Mouse (Mus musculus): ENCODE results near the gene Trib2. TPM values are rescaled to one million over a fixed set of nuclear protein-coding genes. Genes with fewer than 3 reads are reported as not detected.
A peak's percentile ranks its signal among the peaks of the same experiment; 100 is the strongest.

Gene Trib2
- 24.1 and 24.8 TPM in 2 replicates for polyA plus RNA-seq (2015; fragmentation: Nextera tagmentation; extraction: Ambion mirVana)

DNA sequence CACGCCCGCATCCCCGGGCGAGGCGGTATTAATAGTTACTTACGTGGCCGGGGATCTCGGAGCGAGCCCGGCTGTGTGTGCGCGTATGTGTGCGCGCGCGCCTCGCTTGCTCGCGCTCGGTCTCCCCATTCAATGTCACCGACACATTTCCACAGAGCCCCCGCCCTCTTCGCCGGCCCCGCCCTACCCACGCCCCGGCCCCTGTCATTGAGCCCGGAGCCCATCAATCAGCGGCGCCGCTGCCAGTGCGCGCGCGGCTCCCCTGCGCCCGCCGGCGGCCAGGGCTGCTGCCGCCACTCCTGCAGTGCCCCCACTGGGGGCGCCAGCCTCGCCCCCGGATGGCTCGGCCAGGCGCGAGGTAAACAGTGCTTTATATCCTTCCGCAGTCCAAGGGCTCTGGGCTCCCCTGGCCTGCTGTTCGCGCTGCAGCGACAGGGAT is at the start of gene Trib2:
Gene Trib2 (minus strand): TSS at position 183 of the 439 bp plus-strand sequence.
- Histone ChIP-seq H3K27me3 (no peaks in the 10 kb centered on the region), H3K27ac (peak within 1 kb of the TSS; percentile 87), H3K9me3 (no peaks in the 10 kb centered on the region), H3K4me3 (peak within 1 kb of the TSS; percentile 69), H3K9ac (peak within 1 kb of the TSS; percentile 80), H3K4me2 (peak within 1 kb of the TSS; percentile 95), H3K36me3 (no peaks in the 10 kb centered on the region), H3K4me1 (peaks cover 21% of the 10 kb centered on the region)
- under 1% methylated on average over 49 of the region's 50 CpGs for WGBS
- peak; percentile 93 for ATAC-seq (ENCODE audit: borderline replicate concordance, extremely low read depth, low FRiP score, low TSS enrichment)

- Histone ChIP-seq H3K9ac (no peak overlapping the region), H3K9me3 (no peaks in the 10 kb centered on the region), H3K4me1 (no peaks in the 10 kb centered on the region), H3K36me3 (no peaks in the 10 kb centered on the region), H3K4me3 (no peak overlapping the region), H3K4me2 (no peak overlapping the region), H3K27me3 (no peaks in the 10 kb centered on the region), H3K27ac (no peak overlapping the region)
- no peak for ATAC-seq (ENCODE audit: borderline replicate concordance, extremely low read depth, low FRiP score, low TSS enrichment)
- 61% methylated on average over 4 of the region's 4 CpGs for WGBS
These were observed 41.3 kb upstream of the Trib2 start for GRCm38 (mm10) chr12:15858005-15858404.

GRCm38 (mm10) chr12:15855891-15856290 is 39.2 kb upstream of the Trib2 start:
- 0 out of 2 replicates have a peak, but pooled peaks cover under 1% of the 10 kb centered on the region for H3K4me1 ChIP-seq
- ATAC-seq (ENCODE audit: borderline replicate concordance, extremely low read depth, low FRiP score, low TSS enrichment) = no peak
- WGBS = 83% methylated on average over 5 of the region's 5 CpGs

GRCm38 (mm10) chr12:15852781-15853180 is 36.1 kb upstream of the Trib2 start:
- Histone ChIP-seq H3K4me2 (no peak overlapping the region), H3K27me3 (no peaks in the 10 kb centered on the region), H3K36me3 (no peaks in the 10 kb centered on the region), H3K27ac (no peak overlapping the region), H3K9ac (no peak overlapping the region), H3K9me3 (no peaks in the 10 kb centered on the region), H3K4me3 (no peak overlapping the region), H3K4me1 (peaks cover 13% of the 10 kb centered on the region; the same call in 1 of the 2 replicates)
- ATAC-seq (ENCODE audit: borderline replicate concordance, extremely low read depth, low FRiP score, low TSS enrichment) = no peak
- WGBS = 54% methylated on average over 4 of the region's 4 CpGs

More at GRCm38 (mm10) chr12:15855891-15856290, 39.2 kb upstream of the Trib2 start:
- Histone ChIP-seq H3K4me2 (no peak overlapping the region), H3K27ac (no peak overlapping the region), H3K9ac (no peak overlapping the region), H3K9me3 (no peaks in the 10 kb centered on the region), H3K27me3 (no peaks in the 10 kb centered on the region), H3K4me3 (no peak overlapping the region), H3K36me3 (no peaks in the 10 kb centered on the region)

- no peaks in the 10 kb centered on the region for H3K36me3 ChIP-seq
- H3K27ac ChIP-seq = no peak overlapping the region
- no peak overlapping the region for H3K9ac ChIP-seq
- WGBS = 71% methylated on average over 4 of the region's 4 CpGs
- no peaks in the 10 kb centered on the region for H3K27me3 ChIP-seq
- H3K9me3 ChIP-seq = no peaks in the 10 kb centered on the region
- no peak for ATAC-seq (ENCODE audit: borderline replicate concordance, extremely low read depth, low FRiP score, low TSS enrichment)
- peaks cover 13% of the 10 kb centered on the region; the same call in 1 of the 2 replicates for H3K4me1 ChIP-seq
- H3K4me3 ChIP-seq = no peak overlapping the region
- H3K4me2 ChIP-seq = no peak overlapping the region
These were observed 35.3 kb upstream of the Trib2 start for GRCm38 (mm10) chr12:15852031-15852430.

DNA sequence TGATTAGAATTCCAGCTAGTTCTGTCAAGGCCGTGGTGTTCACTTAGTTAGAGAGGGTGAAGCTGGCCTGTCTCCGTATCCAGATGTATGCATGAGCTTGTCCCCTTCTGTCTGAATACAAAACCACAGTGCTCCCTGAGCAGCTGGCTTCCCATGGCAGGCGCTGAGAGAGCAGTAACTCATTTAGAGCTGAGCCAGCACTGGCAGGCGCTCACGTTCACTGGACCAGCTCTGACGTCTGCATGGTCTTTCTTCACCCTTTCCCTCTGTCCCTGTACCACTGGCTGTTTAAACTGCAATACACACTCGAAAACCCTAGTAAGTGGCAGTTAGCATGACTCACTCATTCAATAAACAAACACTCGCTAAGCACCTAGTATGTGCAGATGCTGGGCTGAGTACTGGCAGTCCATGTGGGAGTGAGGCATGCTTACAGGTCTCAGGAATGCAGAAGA is 33.7 kb upstream of the Trib2 start:
- no peaks in the 10 kb centered on the region for H3K9me3 ChIP-seq
- H3K9ac ChIP-seq = no peak overlapping the region
- H3K27me3 ChIP-seq = no peaks in the 10 kb centered on the region
- 31% methylated on average over 8 of the region's 8 CpGs for WGBS
- no peaks in the 10 kb centered on the region for H3K36me3 ChIP-seq
- peaks cover 13% of the 10 kb centered on the region; the same call in 1 of the 2 replicates for H3K4me1 ChIP-seq
- ATAC-seq (ENCODE audit: borderline replicate concordance, extremely low read depth, low FRiP score, low TSS enrichment) = peak; percentile 78
- H3K4me2 ChIP-seq = no peak overlapping the region
- 0 out of 2 replicates have a peak overlapping the region, but pooled peaks have one; percentile 19 for H3K27ac ChIP-seq
- no peak overlapping the region for H3K4me3 ChIP-seq

GRCm38 (mm10) chr12:15849861-15850294 is 33.2 kb upstream of the Trib2 start:
- ATAC-seq (ENCODE audit: borderline replicate concordance, extremely low read depth, low FRiP score, low TSS enrichment) = peak; percentile 42
- H3K9ac ChIP-seq = no peak overlapping the region
- 21% methylated on average over 3 of the region's 3 CpGs for WGBS

DNA sequence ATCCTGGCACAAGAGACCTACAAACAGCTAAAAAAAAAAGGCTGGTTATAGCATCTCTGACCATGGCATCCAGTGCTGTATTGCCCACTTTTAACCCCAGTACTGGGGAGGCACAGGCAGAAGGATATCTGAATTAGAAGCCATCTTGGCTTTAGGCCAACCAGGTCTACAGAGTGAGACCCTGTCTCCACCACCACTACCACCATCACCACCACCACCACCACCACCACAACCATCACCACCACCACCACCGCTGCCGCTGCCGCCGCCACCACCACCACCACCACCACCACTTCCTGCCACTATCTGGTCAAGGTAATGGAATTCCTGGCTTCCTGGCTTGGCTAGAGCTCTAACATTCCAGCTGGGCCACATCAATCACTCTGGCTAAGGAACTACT is 31.7 kb upstream of the Trib2 start:
- Histone ChIP-seq H3K4me2 (no peak overlapping the region), H3K9me3 (no peaks in the 10 kb centered on the region), H3K9ac (no peak overlapping the region), H3K4me3 (no peak overlapping the region), H3K27me3 (no peaks in the 10 kb centered on the region), H3K4me1 (peaks cover 13% of the 10 kb centered on the region; the same call in 1 of the 2 replicates), H3K27ac (no peak overlapping the region), H3K36me3 (no peaks in the 10 kb centered on the region)
- no peak for ATAC-seq (ENCODE audit: borderline replicate concordance, extremely low read depth, low FRiP score, low TSS enrichment)
- 75% methylated on average over 4 of the region's 4 CpGs for WGBS

More at GRCm38 (mm10) chr12:15849861-15850294, 33.2 kb upstream of the Trib2 start:
- Histone ChIP-seq H3K27ac (0 out of 2 replicates have a peak overlapping the region, but pooled peaks have one; percentile 19), H3K9me3 (no peaks in the 10 kb centered on the region), H3K4me2 (no peak overlapping the region), H3K4me1 (peaks cover 13% of the 10 kb centered on the region; the same call in 1 of the 2 replicates), H3K4me3 (no peak overlapping the region), H3K36me3 (no peaks in the 10 kb centered on the region), H3K27me3 (no peaks in the 10 kb centered on the region)

DNA sequence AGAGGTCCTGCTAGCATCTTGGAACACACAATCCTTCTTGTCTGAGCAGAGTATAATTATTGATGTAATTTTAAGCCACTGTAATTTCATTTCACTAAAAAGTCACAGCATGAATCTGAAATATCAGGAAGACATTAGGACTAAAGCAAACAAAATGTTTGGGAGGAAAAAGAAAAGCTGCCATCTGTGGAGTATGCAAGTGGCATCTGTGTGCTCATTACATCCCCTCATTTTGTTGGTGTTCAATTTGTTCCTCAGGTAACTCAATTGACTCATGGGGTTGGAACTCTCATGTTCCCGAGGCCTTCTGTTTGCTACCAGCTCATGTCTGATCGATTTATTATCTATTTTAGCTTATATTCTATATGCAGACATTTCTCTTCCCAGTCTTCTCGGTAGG is 28.0 kb upstream of the Trib2 start:
- Histone ChIP-seq H3K27ac (no peak overlapping the region), H3K4me3 (no peak overlapping the region), H3K4me1 (0 out of 2 replicates have a peak, but pooled peaks cover 2% of the 10 kb centered on the region), H3K27me3 (no peaks in the 10 kb centered on the region), H3K36me3 (no peaks in the 10 kb centered on the region), H3K4me2 (no peak overlapping the region), H3K9me3 (no peaks in the 10 kb centered on the region), H3K9ac (no peak overlapping the region)
- WGBS = 67% methylated on average over 3 of the region's 3 CpGs
- no peak for ATAC-seq (ENCODE audit: borderline replicate concordance, extremely low read depth, low FRiP score, low TSS enrichment)

DNA sequence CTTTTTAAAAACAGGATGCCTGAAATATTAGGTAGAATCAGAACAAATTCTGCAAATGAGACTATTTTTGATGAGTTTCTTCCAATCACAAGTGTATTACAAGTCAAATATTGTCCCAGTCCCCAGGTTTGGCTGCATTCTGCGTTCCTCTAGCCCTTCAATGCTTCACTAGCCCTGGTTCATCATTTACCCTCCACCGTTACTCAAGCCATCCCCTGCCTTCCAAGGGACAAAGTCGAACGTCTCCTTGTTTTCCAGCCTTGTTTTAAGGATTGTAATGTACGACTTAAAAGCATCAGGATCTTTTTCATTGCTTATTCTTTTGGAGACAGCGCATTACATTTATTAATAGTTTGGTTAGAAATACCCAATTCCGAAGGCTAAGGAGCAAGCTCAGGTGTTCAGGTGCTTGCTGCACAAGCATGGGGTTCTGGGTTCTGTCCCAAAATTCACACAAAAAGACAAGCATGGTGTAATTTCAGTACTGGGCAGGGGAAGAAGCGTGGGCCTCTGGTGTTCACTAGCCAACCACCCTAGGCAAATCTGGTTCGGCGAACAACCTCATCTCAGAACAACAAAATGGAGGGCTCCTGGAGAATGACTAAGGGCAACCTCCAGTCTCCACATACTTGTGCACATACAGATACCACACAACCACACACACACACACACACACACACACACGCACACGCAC is 24.3 kb upstream of the Trib2 start:
- Histone ChIP-seq H3K36me3 (no peaks in the 10 kb centered on the region), H3K9me3 (no peaks in the 10 kb centered on the region), H3K27me3 (no peaks in the 10 kb centered on the region), H3K27ac (no peak overlapping the region), H3K4me1 (no peaks in the 10 kb centered on the region), H3K9ac (no peak overlapping the region), H3K4me3 (no peak overlapping the region), H3K4me2 (no peak overlapping the region)
- 89% methylated on average over 12 of the region's 12 CpGs for WGBS
- ATAC-seq (ENCODE audit: borderline replicate concordance, extremely low read depth, low FRiP score, low TSS enrichment) = no peak

DNA sequence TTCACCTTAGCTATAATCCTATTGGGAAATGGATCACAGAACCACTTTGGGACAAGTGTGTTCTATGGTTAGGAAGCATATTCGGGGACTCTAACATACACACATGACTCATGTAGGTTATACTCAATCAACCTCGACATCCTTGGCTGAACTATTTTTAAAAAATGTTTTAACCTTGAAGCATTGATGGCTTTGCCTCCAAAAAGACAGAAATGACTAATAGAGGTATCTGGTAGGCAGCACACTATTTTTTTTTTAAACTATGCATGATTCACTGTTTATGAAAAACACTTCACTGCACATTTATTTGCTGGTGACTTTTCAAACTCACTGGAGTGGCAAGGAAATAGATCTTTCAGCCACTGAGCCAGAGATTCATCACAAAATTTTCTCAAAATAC is 21.5 kb upstream of the Trib2 start:
- Histone ChIP-seq H3K27me3 (no peaks in the 10 kb centered on the region), H3K27ac (no peak overlapping the region), H3K4me3 (no peak overlapping the region), H3K4me2 (no peak overlapping the region), H3K36me3 (no peaks in the 10 kb centered on the region), H3K9ac (no peak overlapping the region), H3K9me3 (no peaks in the 10 kb centered on the region), H3K4me1 (no peaks in the 10 kb centered on the region)
- WGBS = 75% methylated on average over 2 of the region's 2 CpGs
- ATAC-seq (ENCODE audit: borderline replicate concordance, extremely low read depth, low FRiP score, low TSS enrichment) = no peak

DNA sequence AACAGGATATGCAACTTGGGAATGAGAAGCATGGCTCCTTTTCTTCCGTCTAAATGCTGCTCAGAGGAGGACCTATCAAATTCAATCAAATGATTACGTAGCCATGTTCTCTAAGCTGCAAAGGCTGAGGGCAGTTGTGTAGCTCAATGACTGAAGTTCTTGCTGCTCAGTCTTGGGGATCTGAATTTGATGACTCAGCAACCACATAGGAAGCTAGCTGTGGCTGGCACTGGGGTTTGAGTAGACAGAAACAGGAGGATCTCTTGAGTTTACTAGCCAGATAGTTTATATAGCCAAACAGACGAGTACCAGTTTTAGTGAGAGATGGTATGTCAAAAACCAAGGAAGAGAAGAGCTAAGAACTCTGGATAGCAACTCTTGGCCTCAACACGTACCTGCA is 20.8 kb upstream of the Trib2 start:
- no peaks in the 10 kb centered on the region for H3K27me3 ChIP-seq
- H3K36me3 ChIP-seq = no peaks in the 10 kb centered on the region
- no peaks in the 10 kb centered on the region for H3K9me3 ChIP-seq
- WGBS = 82% methylated on average over 4 of the region's 4 CpGs
- H3K4me3 ChIP-seq = no peak overlapping the region
- H3K4me1 ChIP-seq = no peaks in the 10 kb centered on the region
- no peak overlapping the region for H3K9ac ChIP-seq
- ATAC-seq (ENCODE audit: borderline replicate concordance, extremely low read depth, low FRiP score, low TSS enrichment) = no peak
- no peak overlapping the region for H3K4me2 ChIP-seq
- no peak overlapping the region for H3K27ac ChIP-seq

Data from lung, embryonic 15.5 days (tissue).